Mouse (Mus musculus): ENCODE measurements around the gene Pam16.

GRCm38 (mm10) chr16:4602766-4603452 lies 21.9 kb downstream of the Pam16 start:
- no peak for TF ChIP-seq CTCF (IDR thresholded peaks at IDR 0.05; ENCODE audit: borderline replicate concordance, extremely low read depth, insufficient read depth, insufficient read length)
- no peak for TF ChIP-seq POLR2A (IDR thresholded peaks at IDR 0.05; ENCODE audit: borderline replicate concordance, extremely low read depth, insufficient read depth, insufficient read length, poor library complexity, severe bottlenecking)
